Mouse (Mus musculus): ENCODE measurements around the gene Zfp3.

The Zfp3 gene

DNA sequence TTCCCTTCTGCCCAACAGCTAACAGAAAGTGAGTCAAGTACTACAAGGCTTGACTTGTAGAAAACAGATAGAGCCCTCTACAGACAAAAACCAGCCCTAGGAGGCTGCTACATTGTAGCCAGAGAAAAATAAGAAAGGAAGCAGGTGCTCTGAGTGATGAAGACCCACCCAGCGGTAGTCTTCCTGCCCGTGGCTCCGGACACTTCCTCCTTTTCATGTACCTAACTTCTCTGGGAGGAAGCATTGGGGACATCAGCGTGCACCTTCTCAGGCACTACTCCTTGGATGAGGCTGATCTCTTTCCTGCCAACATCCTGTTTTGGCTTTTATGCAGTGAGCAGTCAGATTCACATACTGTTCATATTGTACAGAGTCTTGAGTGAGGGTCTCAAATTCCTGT is 42.7 kb downstream of the Zfp3 start:
- no peak for DNase-seq (ENCODE audit: low read depth, low spot score)

DNA sequence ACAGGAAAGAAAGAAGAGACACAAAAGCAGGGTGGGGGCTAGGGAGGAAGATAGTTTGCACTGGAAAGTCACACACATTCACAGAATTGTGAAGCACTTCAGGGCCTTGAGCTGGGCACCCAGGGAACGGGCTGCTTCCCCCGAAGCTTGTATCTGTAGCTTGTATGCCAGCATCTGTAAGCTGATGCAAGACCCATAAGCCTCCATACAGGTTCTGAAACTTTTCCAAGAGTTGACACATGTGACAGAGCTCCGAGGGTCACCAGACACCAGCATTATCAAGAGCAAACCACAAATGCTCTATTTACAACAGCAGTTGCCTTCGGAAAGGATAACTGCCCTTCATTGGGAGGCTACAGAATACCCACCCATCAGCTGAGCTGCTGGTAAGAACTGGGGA is 43.6 kb downstream of the Zfp3 start:
- DNase-seq (ENCODE audit: low read depth, low spot score), result no peak

GRCm38 (mm10) chr11:70808101-70808500 is 44.1 kb downstream of the Zfp3 start:
- no peak for DNase-seq (ENCODE audit: low read depth, low spot score)

GRCm38 (mm10) chr11:70809011-70809410 is 45.0 kb downstream of the Zfp3 start:
- no peak for DNase-seq (ENCODE audit: low read depth, low spot score)

DNA sequence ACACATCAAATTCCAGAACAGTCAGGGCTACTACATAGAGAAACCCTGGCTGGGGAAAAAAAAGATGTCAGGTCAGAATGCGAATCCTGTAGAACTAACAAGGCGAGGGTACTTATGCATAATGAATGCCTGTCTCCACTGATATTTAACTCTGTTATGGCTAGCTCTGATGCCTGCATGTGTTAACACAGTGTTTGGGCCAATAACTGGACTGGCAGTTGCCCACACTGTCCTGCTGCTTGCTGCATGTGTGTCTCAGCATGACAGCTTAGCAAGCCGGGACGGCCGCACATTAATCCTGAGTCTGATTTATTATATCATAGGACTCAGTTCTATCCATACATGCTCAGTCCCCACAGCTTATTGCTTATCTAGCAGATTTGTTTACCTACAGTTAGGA is 47.0 kb downstream of the Zfp3 start:
- no peak for DNase-seq (ENCODE audit: low read depth, low spot score)

GRCm38 (mm10) chr11:70811471-70812240 is 47.6 kb downstream of the Zfp3 start:
- DNase-seq (ENCODE audit: low read depth, low spot score), result no peak

GRCm38 (mm10) chr11:70812365-70812764 is 48.4 kb downstream of the Zfp3 start, which contains the start of gene Scimp:
Gene Scimp, minus strand, starts transcription at chr11:70812586.
- no peak for DNase-seq (ENCODE audit: low read depth, low spot score)

DNA sequence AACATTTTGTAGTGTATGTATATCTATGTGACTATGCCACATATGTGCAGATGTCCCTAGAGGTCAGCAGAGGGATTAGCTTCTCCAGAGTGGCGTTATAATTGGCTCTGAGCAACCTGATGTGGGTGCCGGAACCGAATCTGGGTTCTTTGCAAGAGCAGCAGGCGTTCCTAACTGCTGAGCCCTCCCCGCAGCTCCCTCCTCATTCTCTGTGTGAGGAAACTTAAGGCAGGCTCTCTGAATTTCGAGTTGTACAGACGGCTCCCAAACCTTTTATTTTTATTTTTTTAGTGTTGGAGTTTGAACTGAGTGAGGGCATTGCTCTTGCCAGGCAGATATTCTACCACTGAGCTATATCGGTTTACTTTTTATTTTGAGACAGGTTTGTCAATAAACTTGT is 51.1 kb downstream of the Zfp3 start:
- DNase-seq (ENCODE audit: low read depth, low spot score), result peak; percentile 15

GRCm38 (mm10) chr11:70815498-70816078 is 51.6 kb downstream of the Zfp3 start:
- DNase-seq (ENCODE audit: low read depth, low spot score), result peak; percentile 83

GRCm38 (mm10) chr11:70816770-70817169 is 52.8 kb downstream of the Zfp3 start:
- DNase-seq (ENCODE audit: low read depth, low spot score), result no peak

DNA sequence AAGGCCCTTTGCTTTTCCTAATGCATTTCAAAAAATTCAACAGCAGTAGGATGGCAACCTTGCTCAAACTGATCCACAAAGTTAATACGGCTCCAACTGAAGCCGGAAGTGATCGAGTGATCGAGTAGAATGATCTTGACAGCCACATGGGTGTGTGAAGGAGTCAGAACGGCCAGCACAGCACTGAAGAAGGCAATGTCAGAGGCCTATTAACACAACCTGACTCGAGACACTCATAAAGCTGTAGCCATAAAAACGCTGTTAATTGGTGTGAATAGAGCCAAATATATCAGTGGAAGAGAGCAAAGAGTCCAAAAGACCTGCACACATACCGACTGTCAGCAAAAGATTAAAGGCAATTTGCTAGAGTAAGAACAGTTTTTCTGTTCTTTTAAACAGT is 56.1 kb downstream of the Zfp3 start:
- DNase-seq (ENCODE audit: low read depth, low spot score), result no peak

- DNase-seq (ENCODE audit: low read depth, low spot score), result no peak
Measured at GRCm38 (mm10) chr11:70821728-70822591, 58.0 kb downstream of the Zfp3 start.
